Mouse (Mus musculus): ENCODE data around the gene Hdac5. TPM values are rescaled to one million over a fixed set of nuclear protein-coding genes. Genes with fewer than 3 reads are reported as not detected.

Gene Hdac5
- polyA plus RNA-seq (2015; fragmentation: Nextera tagmentation; extraction: Ambion mirVana) = 27.9 and 31.5 TPM in 2 replicates

GRCm38 (mm10) chr11:102230006-102230741, at the start of gene Hdac5:
Gene Hdac5 (minus strand): TSS chr11:102230166.

GRCm38 (mm10) chr11:102268520-102269244, 38.7 kb upstream of the Hdac5 start, which contains the start of gene Asb16:
Gene Asb16 (plus strand): TSS chr11:102268743.

GRCm38 (mm10) chr11:102248630-102249230, 18.8 kb upstream of the Hdac5 start, which contains the start of gene BC030867:
Gene BC030867 (plus strand): TSS chr11:102248882.

GRCm38 (mm10) chr11:102189461-102190436, 40.2 kb downstream of the Hdac5 start, which contains the start of gene G6pc3:
Gene G6pc3 (plus strand): TSS chr11:102189620.

GRCm38 (mm10) chr11:102184646-102185495, 45.1 kb downstream of the Hdac5 start, which contains the start of gene Lsm12:
Gene Lsm12 (minus strand): TSS chr11:102185296.

GRCm38 (mm10) chr11:102156039-102156785, 73.8 kb downstream of the Hdac5 start, which contains the start of gene Tmem101:
Gene Tmem101 (minus strand): TSS chr11:102156404.

GRCm38 (mm10) chr11:102145471-102146001, 84.4 kb downstream of the Hdac5 start, which contains the start of gene Nags:
Gene Nags (plus strand): TSS chr11:102145513.

Small RNAs within 50 kb of the gene (microRNA-seq; reads per million reads assigned to microRNA genes)
- gene Mir8101 = not detected

Other genes starting within 250 kb of the Hdac5 start
- not detected in 2 replicates for gene Cfap97d1, start 245.9 kb downstream of the Hdac5 start, polyA plus RNA-seq (2015; fragmentation: Nextera tagmentation; extraction: Ambion mirVana)
- 38.7 and 42.9 TPM in 2 replicates for gene Dusp3, start 243.2 kb downstream of the Hdac5 start, polyA plus RNA-seq (2015; fragmentation: Nextera tagmentation; extraction: Ambion mirVana)
- gene Mpp3, start 201.7 kb downstream of the Hdac5 start, polyA plus RNA-seq (2015; fragmentation: Nextera tagmentation; extraction: Ambion mirVana) = 0.78 and 1.0 TPM in 2 replicates
- gene Cd300lg, start 188.7 kb downstream of the Hdac5 start, polyA plus RNA-seq (2015; fragmentation: Nextera tagmentation; extraction: Ambion mirVana) = 1.5 and 1.9 TPM in 2 replicates
- 2.7 and 3.5 TPM in 2 replicates for gene Mpp2, start 141.7 kb downstream of the Hdac5 start, polyA plus RNA-seq (2015; fragmentation: Nextera tagmentation; extraction: Ambion mirVana)
- gene Ppy, start 128.8 kb downstream of the Hdac5 start, polyA plus RNA-seq (2015; fragmentation: Nextera tagmentation; extraction: Ambion mirVana) = not detected in 2 replicates
- not detected in 2 replicates for gene Pyy, start 122.3 kb downstream of the Hdac5 start, polyA plus RNA-seq (2015; fragmentation: Nextera tagmentation; extraction: Ambion mirVana)
- 0.08 TPM in 1 of 2 replicates, not detected in the other for gene Nags, start 84.7 kb downstream of the Hdac5 start, polyA plus RNA-seq (2015; fragmentation: Nextera tagmentation; extraction: Ambion mirVana)
- 14.0 and 15.3 TPM in 2 replicates for gene Tmem101, start 73.8 kb downstream of the Hdac5 start, polyA plus RNA-seq (2015; fragmentation: Nextera tagmentation; extraction: Ambion mirVana)
- gene Lsm12, start 44.9 kb downstream of the Hdac5 start, polyA plus RNA-seq (2015; fragmentation: Nextera tagmentation; extraction: Ambion mirVana) = 88.2 and 95.7 TPM in 2 replicates
- 29.1 and 30.1 TPM in 2 replicates for gene G6pc3, start 40.5 kb downstream of the Hdac5 start, polyA plus RNA-seq (2015; fragmentation: Nextera tagmentation; extraction: Ambion mirVana)
- gene BC030867, start 18.7 kb upstream of the Hdac5 start, polyA plus RNA-seq (2015; fragmentation: Nextera tagmentation; extraction: Ambion mirVana) = 2.9 and 3.0 TPM in 2 replicates
- not detected in 2 replicates for gene Asb16, start 38.6 kb upstream of the Hdac5 start, polyA plus RNA-seq (2015; fragmentation: Nextera tagmentation; extraction: Ambion mirVana)
- 26.6 and 32.6 TPM in 2 replicates for gene Tmub2, start 54.8 kb upstream of the Hdac5 start, polyA plus RNA-seq (2015; fragmentation: Nextera tagmentation; extraction: Ambion mirVana)
- 7.1 and 7.5 TPM in 2 replicates for gene Atxn7l3, start 66.5 kb upstream of the Hdac5 start, polyA plus RNA-seq (2015; fragmentation: Nextera tagmentation; extraction: Ambion mirVana)
- gene Ubtf, start 89.6 kb upstream of the Hdac5 start, polyA plus RNA-seq (2015; fragmentation: Nextera tagmentation; extraction: Ambion mirVana) = 38.5 and 48.7 TPM in 2 replicates
- gene Slc4a1, start 136.0 kb upstream of the Hdac5 start, polyA plus RNA-seq (2015; fragmentation: Nextera tagmentation; extraction: Ambion mirVana) = 1.1 and 2.6 TPM in 2 replicates
- gene Rundc3a, start 163.2 kb upstream of the Hdac5 start, polyA plus RNA-seq (2015; fragmentation: Nextera tagmentation; extraction: Ambion mirVana) = 1.00 and 1.1 TPM in 2 replicates
- 129 and 150 TPM in 2 replicates for gene Slc25a39, start 177.8 kb upstream of the Hdac5 start, polyA plus RNA-seq (2015; fragmentation: Nextera tagmentation; extraction: Ambion mirVana)
- gene Grn, start 200.1 kb upstream of the Hdac5 start, polyA plus RNA-seq (2015; fragmentation: Nextera tagmentation; extraction: Ambion mirVana) = 269 and 325 TPM in 2 replicates
- 1.9 and 2.3 TPM in 2 replicates for gene Fam171a2, start 217.5 kb upstream of the Hdac5 start, polyA plus RNA-seq (2015; fragmentation: Nextera tagmentation; extraction: Ambion mirVana)
- gene Itga2b, start 240.0 kb upstream of the Hdac5 start, polyA plus RNA-seq (2015; fragmentation: Nextera tagmentation; extraction: Ambion mirVana) = 4.1 and 9.6 TPM in 2 replicates

Data from urinary bladder, postnatal 0 days (tissue).